Mouse (Mus musculus) G1E (cell line): ENCODE data around the gene Myo1b.

ENCODE experiments used
- CTCF ChIP-seq: IDR thresholded peaks from 2 replicates; pipeline ENCODE4 v1.5.1; 2012; ENCODE audit warnings: low read depth, low read length, inconsistent platforms, mixed read lengths
- GATA1 ChIP-seq: IDR thresholded peaks from 2 replicates; pipeline ENCODE4 v1.6.1; 2012; ENCODE audit warnings: borderline replicate concordance, low read length, inconsistent platforms, mixed read lengths
- GATA2 ChIP-seq: IDR thresholded peaks from 2 replicates; pipeline ENCODE4 v1.6.1; 2012; ENCODE audit warnings: low read depth, low read length, inconsistent platforms, borderline replicate concordance
- POLR2AphosphoS5 ChIP-seq: IDR thresholded peaks from 2 replicates; pipeline ENCODE4 v1.6.1; 2012; ENCODE audit warnings: low read depth, low read length, inconsistent platforms; ENCODE audit not compliant: insufficient replicate concordance
- TAL1 ChIP-seq: conservative IDR thresholded peaks from 2 replicates; pipeline ENCODE4 v1.6.1; 2012; ENCODE audit warnings: low read depth, low read length, inconsistent platforms, mixed read lengths

GRCm38 (mm10) chr1:51778241-51778640 lies 137.6 kb downstream of the Myo1b start:
- no peak for TF ChIP-seq CTCF
- no peak for TF ChIP-seq TAL1
- no peak for TF ChIP-seq POLR2AphosphoS5
- TF ChIP-seq GATA2: no peak
- TF ChIP-seq GATA1: no peak
